Mouse (Mus musculus): ENCODE results near the gene Tmem87a. TPM values are rescaled to one million over a fixed set of nuclear protein-coding genes. Genes with fewer than 3 reads are reported as not detected.
A peak's percentile ranks its signal among the peaks of the same experiment; 100 is the strongest.

Tmem87a gene
- polyA plus RNA-seq, 1 experiment: 24.3 TPM

DNA sequence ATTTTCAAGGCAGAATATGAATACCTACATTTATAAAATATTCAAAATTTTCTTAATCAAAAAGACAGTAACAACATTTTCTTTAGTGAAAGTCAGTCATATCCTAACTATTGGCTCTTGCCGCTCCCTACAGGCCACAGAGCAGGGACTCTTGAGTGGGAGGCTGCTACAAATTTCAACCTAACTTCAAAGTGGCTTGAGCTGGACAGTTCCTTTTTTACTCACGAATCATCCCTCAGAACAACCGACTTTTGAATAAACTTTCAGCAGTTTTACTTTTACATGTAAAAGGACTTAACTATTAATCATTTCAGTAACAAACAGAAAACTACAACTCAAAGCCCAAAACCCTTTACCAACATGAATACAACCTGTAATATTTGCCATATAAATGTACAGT is 1.1 kb downstream of the Tmem87a start:
- no peak overlapping the region for H3K4me3 ChIP-seq (ENCODE audit: control insufficient read depth, insufficient read depth, low read length)
- peaks cover 10% of the 10 kb centered on the region; the same call in 1 of the 2 replicates for H3K36me3 ChIP-seq (ENCODE audit: control insufficient read depth, insufficient read depth, low read length)
- H3K27ac ChIP-seq (ENCODE audit: control insufficient read depth, insufficient read depth, low read length): no peak overlapping the region
- WGBS: 22% methylated on average over 3 of the region's 3 CpGs
- no peak for TF ChIP-seq CTCF (IDR thresholded peaks at IDR 0.05; ENCODE audit: borderline replicate concordance, control insufficient read depth, extremely low read depth, insufficient read depth, low read length, poor library complexity)
- TF ChIP-seq POLR2A (IDR thresholded peaks at IDR 0.05; ENCODE audit: control insufficient read depth, extremely low read depth, insufficient read depth, low read length, poor library complexity): no peak
- peaks cover 3% of the 10 kb centered on the region for H3K4me1 ChIP-seq (replicated peaks; ENCODE audit: control insufficient read depth, insufficient read depth, low read length)
- DNase-seq: no peak
- no peaks in the 10 kb centered on the region for H3K27me3 ChIP-seq (ENCODE audit: control insufficient read depth, insufficient read depth, low read length)

DNA sequence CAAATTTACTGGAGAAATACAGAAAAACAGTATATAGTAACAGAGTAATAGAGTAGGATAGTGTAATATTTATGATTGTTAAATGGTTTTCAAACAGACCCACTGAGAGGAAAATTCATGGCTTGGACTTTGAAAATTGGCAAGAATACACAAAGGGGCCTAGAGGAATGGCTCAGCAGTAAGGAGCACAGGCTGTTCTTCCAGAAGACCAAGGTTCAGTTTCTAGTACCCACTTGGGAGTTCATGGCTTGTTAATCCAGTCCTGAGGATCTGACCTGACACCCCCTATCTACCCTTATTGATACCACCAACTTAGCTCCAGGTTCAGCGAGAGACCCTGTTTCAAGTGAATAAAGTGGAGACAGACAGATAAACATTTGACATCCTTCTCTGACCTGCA is 6.0 kb downstream of the Tmem87a start:
- Histone ChIP-seq H3K36me3 (ENCODE audit: control insufficient read depth, insufficient read depth, low read length) (peaks cover 55% of the 10 kb centered on the region), H3K4me1 (replicated peaks; ENCODE audit: control insufficient read depth, insufficient read depth, low read length) (peaks cover 3% of the 10 kb centered on the region), H3K27ac (ENCODE audit: control insufficient read depth, insufficient read depth, low read length) (no peak overlapping the region), H3K4me3 (ENCODE audit: control insufficient read depth, insufficient read depth, low read length) (no peak overlapping the region), H3K27me3 (ENCODE audit: control insufficient read depth, insufficient read depth, low read length) (no peaks in the 10 kb centered on the region)
- TF ChIP-seq CTCF (IDR thresholded peaks at IDR 0.05; ENCODE audit: borderline replicate concordance, control insufficient read depth, extremely low read depth, insufficient read depth, low read length, poor library complexity): no peak
- TF ChIP-seq POLR2A (IDR thresholded peaks at IDR 0.05; ENCODE audit: control insufficient read depth, extremely low read depth, insufficient read depth, low read length, poor library complexity): no peak
- DNase-seq: no peak
- 100% methylated on average over 1 of the region's 1 CpGs for WGBS

DNA sequence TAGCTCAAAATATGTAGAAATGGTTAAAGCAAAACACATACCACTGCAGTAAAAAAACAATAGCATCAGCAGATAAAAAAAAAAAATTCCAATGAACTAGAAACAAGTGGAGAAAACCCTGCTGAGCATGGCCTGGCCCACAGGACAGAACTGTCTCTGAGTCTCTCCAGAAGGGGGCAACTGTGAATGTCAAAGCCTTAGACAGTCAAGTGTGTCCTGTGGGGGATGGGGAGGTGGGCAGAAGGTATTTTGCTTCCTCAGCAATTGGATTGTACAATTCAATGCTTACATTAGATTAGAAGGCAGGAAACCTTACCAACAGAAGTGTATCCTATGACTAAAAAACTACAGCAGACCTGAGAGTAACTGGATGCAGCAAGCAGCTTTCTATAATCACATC is 11.5 kb downstream of the Tmem87a start:
- Histone ChIP-seq H3K4me1 (replicated peaks; ENCODE audit: control insufficient read depth, insufficient read depth, low read length) (no peaks in the 10 kb centered on the region), H3K27ac (ENCODE audit: control insufficient read depth, insufficient read depth, low read length) (no peak overlapping the region), H3K36me3 (ENCODE audit: control insufficient read depth, insufficient read depth, low read length) (peaks cover 80% of the 10 kb centered on the region), H3K4me3 (ENCODE audit: control insufficient read depth, insufficient read depth, low read length) (no peak overlapping the region), H3K27me3 (ENCODE audit: control insufficient read depth, insufficient read depth, low read length) (no peaks in the 10 kb centered on the region)
- TF ChIP-seq CTCF (IDR thresholded peaks at IDR 0.05; ENCODE audit: borderline replicate concordance, control insufficient read depth, extremely low read depth, insufficient read depth, low read length, poor library complexity): no peak
- TF ChIP-seq POLR2A (IDR thresholded peaks at IDR 0.05; ENCODE audit: control insufficient read depth, extremely low read depth, insufficient read depth, low read length, poor library complexity): no peak
- peak; percentile 14 for DNase-seq

DNA sequence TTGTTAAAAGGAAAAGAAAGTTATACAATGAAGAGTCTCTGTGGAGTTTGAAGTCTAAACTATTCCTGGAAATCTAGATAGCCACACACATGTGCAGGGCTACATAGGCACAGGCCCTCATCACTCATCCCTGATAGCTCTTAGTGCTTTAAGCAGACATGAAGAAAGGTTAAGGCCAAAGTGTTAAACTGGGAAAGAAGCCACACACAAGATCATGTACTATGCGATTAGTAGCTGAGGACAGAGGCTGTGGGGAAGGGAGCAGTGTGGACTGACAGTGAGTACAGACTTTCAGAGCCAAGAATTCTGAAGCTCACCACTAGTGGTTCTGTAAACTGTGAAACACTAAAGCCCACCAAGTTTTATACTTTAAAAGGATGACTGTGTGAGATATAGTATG is 13.0 kb downstream of the Tmem87a start:
- Histone ChIP-seq H3K27me3 (ENCODE audit: control insufficient read depth, insufficient read depth, low read length) (no peaks in the 10 kb centered on the region), H3K4me1 (replicated peaks; ENCODE audit: control insufficient read depth, insufficient read depth, low read length) (no peaks in the 10 kb centered on the region), H3K36me3 (ENCODE audit: control insufficient read depth, insufficient read depth, low read length) (peaks cover 74% of the 10 kb centered on the region), H3K4me3 (ENCODE audit: control insufficient read depth, insufficient read depth, low read length) (no peak overlapping the region), H3K27ac (ENCODE audit: control insufficient read depth, insufficient read depth, low read length) (no peak overlapping the region)
- WGBS: 95% methylated on average over 1 of the region's 1 CpGs
- no peak for DNase-seq
- no peak for TF ChIP-seq CTCF (IDR thresholded peaks at IDR 0.05; ENCODE audit: borderline replicate concordance, control insufficient read depth, extremely low read depth, insufficient read depth, low read length, poor library complexity)
- no peak for TF ChIP-seq POLR2A (IDR thresholded peaks at IDR 0.05; ENCODE audit: control insufficient read depth, extremely low read depth, insufficient read depth, low read length, poor library complexity)

DNA sequence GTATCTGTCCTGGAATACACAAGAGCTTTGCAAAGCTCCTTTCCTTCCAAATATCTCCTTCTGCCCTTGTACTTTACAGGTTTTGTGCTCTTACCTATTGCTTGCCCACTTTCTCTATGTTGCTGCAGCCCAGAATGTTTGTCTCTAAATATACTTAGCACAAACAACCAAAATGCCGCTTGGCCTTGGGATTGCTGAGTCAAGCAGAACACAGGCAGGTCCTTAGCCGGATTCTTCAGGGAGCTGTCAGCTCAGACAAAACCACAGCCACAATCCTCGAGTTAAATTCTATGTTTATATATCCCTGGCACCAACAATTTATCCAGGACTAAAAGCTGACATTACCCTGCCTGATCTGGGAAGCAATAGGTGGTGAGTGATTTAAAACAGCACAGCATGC is 14.5 kb downstream of the Tmem87a start:
- TF ChIP-seq CTCF (IDR thresholded peaks at IDR 0.05; ENCODE audit: borderline replicate concordance, control insufficient read depth, extremely low read depth, insufficient read depth, low read length, poor library complexity) (no peak), POLR2A (IDR thresholded peaks at IDR 0.05; ENCODE audit: control insufficient read depth, extremely low read depth, insufficient read depth, low read length, poor library complexity) (no peak)

DNA sequence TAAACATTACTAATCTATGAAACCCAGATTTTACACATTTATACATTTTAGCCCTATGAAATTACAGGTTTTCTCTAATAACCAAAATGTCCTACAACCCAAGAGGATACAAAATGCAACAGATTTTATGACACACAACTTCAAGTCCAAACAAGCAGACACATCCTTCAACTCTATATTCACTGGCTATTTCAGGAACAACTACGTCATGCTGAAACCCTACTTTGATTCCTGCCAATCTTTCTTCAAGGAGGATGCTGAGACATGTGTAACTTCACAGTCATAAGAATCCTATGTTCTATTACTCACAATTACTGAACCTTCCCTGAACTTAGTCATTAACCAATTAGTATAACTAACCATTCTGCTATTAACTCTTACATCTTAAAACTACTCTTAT is 16.6 kb downstream of the Tmem87a start:
- no peak for DNase-seq
- WGBS: 95% methylated on average over 1 of the region's 1 CpGs
- TF ChIP-seq POLR2A (IDR thresholded peaks at IDR 0.05; ENCODE audit: control insufficient read depth, extremely low read depth, insufficient read depth, low read length, poor library complexity) (no peak), CTCF (IDR thresholded peaks at IDR 0.05; ENCODE audit: borderline replicate concordance, control insufficient read depth, extremely low read depth, insufficient read depth, low read length, poor library complexity) (no peak)
- Histone ChIP-seq H3K36me3 (ENCODE audit: control insufficient read depth, insufficient read depth, low read length) (peaks cover 77% of the 10 kb centered on the region), H3K27me3 (ENCODE audit: control insufficient read depth, insufficient read depth, low read length) (no peaks in the 10 kb centered on the region), H3K4me3 (ENCODE audit: control insufficient read depth, insufficient read depth, low read length) (no peak overlapping the region), H3K27ac (ENCODE audit: control insufficient read depth, insufficient read depth, low read length) (no peak overlapping the region), H3K4me1 (replicated peaks; ENCODE audit: control insufficient read depth, insufficient read depth, low read length) (no peaks in the 10 kb centered on the region)

More for the DNA sequence above, 14.5 kb downstream of the Tmem87a start:
- Histone ChIP-seq H3K4me1 (replicated peaks; ENCODE audit: control insufficient read depth, insufficient read depth, low read length) (no peaks in the 10 kb centered on the region), H3K27ac (ENCODE audit: control insufficient read depth, insufficient read depth, low read length) (no peak overlapping the region), H3K4me3 (ENCODE audit: control insufficient read depth, insufficient read depth, low read length) (no peak overlapping the region), H3K27me3 (ENCODE audit: control insufficient read depth, insufficient read depth, low read length) (no peaks in the 10 kb centered on the region), H3K36me3 (ENCODE audit: control insufficient read depth, insufficient read depth, low read length) (peaks cover 72% of the 10 kb centered on the region)
- WGBS: 89% methylated on average over 3 of the region's 3 CpGs
- DNase-seq: no peak

DNA sequence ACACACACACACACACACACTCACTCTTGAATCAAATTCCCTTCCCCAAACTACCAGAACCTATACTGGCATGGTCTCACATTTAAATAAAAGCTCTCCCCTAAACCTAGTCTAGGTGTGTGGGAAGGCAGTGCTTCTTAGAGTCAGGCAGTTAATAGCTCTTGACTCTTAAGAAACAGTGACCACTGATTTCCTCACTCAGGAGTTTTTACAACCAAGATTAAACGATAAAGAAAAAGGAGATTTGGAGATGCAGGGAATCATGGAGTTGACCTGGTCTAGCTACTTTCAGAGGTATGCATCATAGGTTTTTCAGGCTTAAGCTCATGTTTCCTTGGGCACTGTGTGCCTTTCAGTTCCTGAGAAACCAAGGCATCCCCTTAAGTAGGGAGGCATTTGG is 17.6 kb downstream of the Tmem87a start:
- 97% methylated on average over 1 of the region's 1 CpGs for WGBS
- Histone ChIP-seq H3K27me3 (ENCODE audit: control insufficient read depth, insufficient read depth, low read length) (no peaks in the 10 kb centered on the region), H3K36me3 (ENCODE audit: control insufficient read depth, insufficient read depth, low read length) (peaks cover 78% of the 10 kb centered on the region), H3K4me3 (ENCODE audit: control insufficient read depth, insufficient read depth, low read length) (no peak overlapping the region), H3K27ac (ENCODE audit: control insufficient read depth, insufficient read depth, low read length) (no peak overlapping the region), H3K4me1 (replicated peaks; ENCODE audit: control insufficient read depth, insufficient read depth, low read length) (no peaks in the 10 kb centered on the region)
- TF ChIP-seq POLR2A (IDR thresholded peaks at IDR 0.05; ENCODE audit: control insufficient read depth, extremely low read depth, insufficient read depth, low read length, poor library complexity) (no peak), CTCF (IDR thresholded peaks at IDR 0.05; ENCODE audit: borderline replicate concordance, control insufficient read depth, extremely low read depth, insufficient read depth, low read length, poor library complexity) (no peak)
- DNase-seq: no peak
